Comparison of ENCODE assay signal across 22 mouse cellular contexts in genomic region chr3:58695507-58695906, GRCm38 (mm10). TPM values are rescaled to one million over a fixed set of nuclear protein-coding genes. Genes with fewer than 3 reads are reported as not detected.
"Had no signal": no experiment of that assay in that cellular context is flagged by ENCODE, and none has a peak within 500 bp of the region (broad histone marks: within the 10 kb centered on the region; RNA-seq: fewer than 3 reads in every experiment).

No protein-coding gene starts in this region.

- H3K9me3 ChIP-seq: liver, embryonic 13.5 days had no signal

- H3K4me2 ChIP-seq: liver, embryonic 13.5 days had no signal

- H3K36me3 ChIP-seq: liver, embryonic 13.5 days had no signal

- DNase-seq: kidney, adult 18-20 months; kidney, adult 9 months; kidney, postnatal 14 days; kidney, postnatal 4 days; layer of hippocampus, postnatal 36 days; liver, embryonic 13.5 days; lung, adult 2 months; midbrain, embryonic 14.5 days; right cerebral cortex, postnatal 25 days; thymus, adult 18-20 months; thymus, postnatal 14 days; thymus, postnatal 4 days had no signal

- H3K4me3 ChIP-seq: left cerebral cortex, adult 2 months; liver, embryonic 13.5 days had no signal

- H3K27ac ChIP-seq: left cerebral cortex, adult 2 months; liver, embryonic 13.5 days; macrophage had no signal

- H3K9ac ChIP-seq: liver, embryonic 13.5 days had no signal

RNA-seq across cellular contexts. Expression of gene Erich6, which starts 58.5 kb away (rescaled TPM):
- total RNA-seq: liver, adult 2 months; megakaryocyte, adult 5-6 weeks had no signal
- polyA plus RNA-seq: kidney, embryonic 16.5 days; liver, adult 2 months; liver, embryonic 13.5 days; liver, embryonic 16.5 days; lung, embryonic 16.5 days; macrophage; neural tube, embryonic 11.5 days; small intestine, adult 2 months; spleen, adult 2 months had no signal
